In the genomic region with DNA sequence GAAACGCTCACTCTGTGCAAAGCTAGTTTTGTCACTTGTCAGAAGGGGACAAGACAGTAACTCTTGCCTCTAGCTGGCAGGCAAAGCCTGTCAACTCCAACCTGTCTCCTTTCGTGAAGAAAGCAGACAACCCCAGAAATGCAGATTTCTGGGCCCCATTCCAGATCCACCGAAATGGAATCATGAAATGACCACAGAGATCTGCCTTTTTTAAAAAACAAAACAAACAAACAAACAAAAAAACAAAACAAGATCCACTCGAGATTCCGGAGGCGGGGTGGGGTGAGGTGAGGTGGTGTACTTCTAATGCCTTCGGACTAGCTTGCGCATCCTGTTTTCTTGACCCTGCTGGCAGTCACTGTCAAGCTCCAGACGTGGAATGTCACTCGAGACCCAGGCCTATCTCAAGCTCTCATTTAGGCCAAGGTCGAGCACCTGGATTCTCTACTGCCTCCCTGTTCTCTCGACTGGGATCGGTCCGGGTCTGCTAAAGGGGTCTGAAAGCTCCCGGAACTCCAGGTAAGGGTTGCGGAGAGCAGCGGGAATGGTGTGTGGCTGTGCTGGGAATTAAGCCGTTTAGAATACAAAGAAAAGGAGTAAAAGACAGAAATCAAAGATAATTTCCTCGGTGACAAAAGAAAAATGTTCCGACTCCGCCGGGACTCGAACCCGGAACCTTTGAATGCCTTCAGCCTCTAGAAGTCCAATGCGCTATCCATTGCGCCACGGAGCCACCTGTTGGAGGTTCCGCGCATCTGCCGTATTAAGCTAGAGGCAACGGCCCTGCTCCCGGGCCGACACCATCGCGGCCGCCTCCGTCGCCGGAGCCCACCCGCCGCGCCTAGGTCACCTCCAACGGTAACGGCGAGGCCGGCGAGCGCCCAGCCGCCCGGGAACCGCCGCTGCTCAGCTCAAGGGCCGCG, we compare ENCODE assay signal across 8 mouse cellular contexts. TPM values are rescaled to one million over a fixed set of nuclear protein-coding genes. Genes with fewer than 3 reads are reported as not detected.
A peak's percentile ranks its signal among the peaks of the same experiment; 100 is the strongest.
DNase-seq lines count a peak whose midpoint lies in the region; ATAC-seq lines count a peak whose summit lies in the region.

No protein-coding gene starts in this region.

- H3K9ac ChIP-seq in intestine, embryonic 15.5 days = peak overlapping the region; percentile 80

- intact Hi-C loops in gastrocnemius, postnatal 36 days (cut with DNase I) = loop anchor here (2.0 kb wide), 1 partner anchor 18 kb away; a partner anchor contains a TSS
- intact Hi-C loops in left cerebral cortex, postnatal 25 days (cut with DNase I) = loop anchor here (2.0 to 5.0 kb wide), 2 partner anchors 18 to 175 kb away; a partner anchor contains a TSS

- no peaks in the 10 kb centered on the region for H3K36me3 ChIP-seq in intestine, embryonic 15.5 days

- peak overlapping the region; percentile 82 for H3K4me2 ChIP-seq in intestine, embryonic 15.5 days (replicated peaks)

- peak overlapping the region; percentile 87 for H3K4me3 ChIP-seq in intestine, embryonic 15.5 days (replicated peaks)

- DNase-seq in adrenal gland, adult 8-10 months = peak; percentile 90
- DNase-seq in embryo, embryonic 11.5 days (ENCODE audit: low read depth, low spot score) = peak; percentile 88
- peak; percentile 90 to 99 for DNase-seq in gastrocnemius, postnatal 36 days
- DNase-seq in left cerebral cortex, postnatal 25 days (ENCODE audit: low spot score in 2 of 2) = peak; percentile 87 to 90
- DNase-seq in mesoderm, embryonic 11.5 days (ENCODE audit: low read depth, low spot score) = peak; percentile 92
- peak; percentile 88 for DNase-seq in right cerebral cortex, postnatal 25 days
- DNase-seq in urinary bladder, postnatal 4 days (ENCODE audit: low spot score in 2 of 2) = peak; percentile 90 to 93

- ATAC-seq in intestine, embryonic 15.5 days = peak; percentile 85

- H3K9me3 ChIP-seq in intestine, embryonic 15.5 days = no peaks in the 10 kb centered on the region

- H3K27me3 ChIP-seq in intestine, embryonic 15.5 days (replicated peaks) = no peaks in the 10 kb centered on the region

- peaks cover 9% of the 10 kb centered on the region for H3K4me1 ChIP-seq in intestine, embryonic 15.5 days (replicated peaks)

- 7% methylated on average over 54 of the region's 54 CpGs for WGBS in intestine, embryonic 15.5 days

- H3K27ac ChIP-seq in intestine, embryonic 15.5 days = peak overlapping the region; percentile 94

RNA-seq across cellular contexts. Expression of a gene that starts 1.4 kb away (rescaled TPM):
- total RNA-seq in adrenal gland, adult 8-10 months (2022) = 10 to 100 TPM; 64.1 to 91.3 (median 70.4) TPM
- 1 to 10 TPM; 3.6 to 4.4 TPM for total RNA-seq in gastrocnemius, postnatal 36 days (2021)
- polyA plus RNA-seq in intestine, embryonic 15.5 days (2015; fragmentation: Nextera tagmentation; extraction: Ambion mirVana) = 21.5 and 23.4 TPM in 2 replicates
- 10 to 100 TPM; 16.1 TPM for total RNA-seq in left cerebral cortex, postnatal 25 days (2021)

RNA-seq across cellular contexts. Expression of a gene that starts 18.4 kb away (rescaled TPM):
- 10 to 100 TPM; 36.0 to 43.2 (median 38.6) TPM for total RNA-seq in adrenal gland, adult 8-10 months (2022)
- 10 to 100 TPM; 18.9 to 27.1 TPM for total RNA-seq in gastrocnemius, postnatal 36 days (2021)
- 68.3 and 77.4 TPM in 2 replicates for polyA plus RNA-seq in intestine, embryonic 15.5 days (2015; fragmentation: Nextera tagmentation; extraction: Ambion mirVana)
- 10 to 100 TPM; 27.1 to 30.3 TPM for total RNA-seq in left cerebral cortex, postnatal 25 days (2021)

RNA-seq across cellular contexts. Expression of a gene that starts 47.2 kb away (rescaled TPM):
- total RNA-seq in adrenal gland, adult 8-10 months (2022) = 100 to 1,000 TPM in 2 of 4 experiments, 10 to 100 TPM in 2; 85.9 to 118 (median 100) TPM
- 10 to 100 TPM; 32.2 to 47.4 TPM for total RNA-seq in gastrocnemius, postnatal 36 days (2021)
- 97.7 TPM in 2 replicates for polyA plus RNA-seq in intestine, embryonic 15.5 days (2015; fragmentation: Nextera tagmentation; extraction: Ambion mirVana)
- 10 to 100 TPM; 62.6 to 79.5 TPM for total RNA-seq in left cerebral cortex, postnatal 25 days (2021)

Comparison
In these comparisons a context has a peak if more than half of its experiments do, and no peak if none do; other contexts are left out.
1. Peak in every context shown above with its lines: DNase-seq, ATAC-seq, H3K4me3 ChIP-seq and H3K27ac ChIP-seq.